Mouse (Mus musculus): Measurements from ENCODE around the gene Llgl2. TPM values are rescaled to one million over a fixed set of nuclear protein-coding genes. Genes with fewer than 3 reads are reported as not detected.

Gene Llgl2
- polyA plus RNA-seq, 1 experiment from 2014 or later = 6.1 TPM

DNA sequence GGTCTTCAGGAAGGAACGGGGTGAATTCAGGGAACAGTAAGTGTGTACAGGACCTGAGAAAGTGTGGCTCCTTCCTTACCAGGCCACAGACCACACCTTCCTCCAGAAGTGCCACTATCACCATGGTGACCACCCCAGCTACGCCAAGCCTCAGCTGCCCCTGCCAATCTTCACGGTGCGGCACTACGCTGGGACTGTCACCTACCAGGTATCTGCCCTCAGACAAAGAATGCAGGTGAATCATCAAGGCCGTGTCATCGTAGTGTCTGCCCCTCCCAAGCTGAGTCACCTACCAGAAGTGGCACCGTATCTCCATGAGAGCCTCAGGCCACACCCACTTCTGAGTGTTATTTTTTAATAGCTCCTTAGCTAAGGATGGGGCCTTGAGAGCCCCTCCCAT is 45.5 kb downstream of the Llgl2 start:
- no peak overlapping the region for H3K27ac ChIP-seq
- H3K36me3 ChIP-seq = no peaks in the 10 kb centered on the region
- H3K4me1 ChIP-seq = peaks cover 4% of the 10 kb centered on the region; the same call in 1 of the 2 replicates
- no peaks in the 10 kb centered on the region for H3K27me3 ChIP-seq
- no peak overlapping the region for H3K4me2 ChIP-seq (replicated peaks)
- whole genome bisulfite sequencing = 91% methylated on average over 8 of the region's 8 CpGs
- no peak for ATAC-seq (ENCODE audit: low FRiP score)
- no peak overlapping the region for H3K4me3 ChIP-seq
- no peak overlapping the region for H3K9ac ChIP-seq
- H3K9me3 ChIP-seq (replicated peaks) = no peaks in the 10 kb centered on the region

DNA sequence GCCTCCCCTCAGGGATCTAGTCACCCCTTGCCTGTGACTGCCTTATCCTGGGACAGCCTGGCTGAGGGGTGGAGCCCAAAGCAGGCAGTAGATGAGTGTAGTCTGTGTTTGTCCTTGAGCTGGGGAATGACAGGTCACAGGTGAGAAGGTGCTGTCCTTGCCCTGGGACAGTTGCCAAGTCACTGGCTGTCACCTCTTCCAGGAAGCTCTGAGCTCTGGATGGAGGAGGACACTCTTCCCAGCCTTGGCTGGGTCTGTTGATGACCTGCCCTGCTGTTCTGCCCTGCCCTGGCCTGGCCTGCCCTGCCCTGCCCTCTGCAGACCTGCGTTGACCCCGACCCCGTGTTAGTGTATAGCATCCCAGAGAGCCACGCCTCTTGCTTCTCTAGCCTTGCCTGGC is 48.6 kb downstream of the Llgl2 start:
- ATAC-seq (ENCODE audit: low FRiP score) = no peak
- Histone ChIP-seq H3K36me3 (no peaks in the 10 kb centered on the region), H3K27me3 (no peaks in the 10 kb centered on the region), H3K9me3 (replicated peaks) (no peaks in the 10 kb centered on the region), H3K4me2 (replicated peaks) (no peak overlapping the region), H3K4me3 (no peak overlapping the region), H3K27ac (no peak overlapping the region), H3K4me1 (0 out of 2 replicates have a peak, but pooled peaks cover 3% of the 10 kb centered on the region), H3K9ac (no peak overlapping the region)
- WGBS = 91% methylated on average over 4 of the region's 4 CpGs

GRCm38 (mm10) chr11:115875935-115876334 is 52.1 kb downstream of the Llgl2 start:
- Histone ChIP-seq H3K9me3 (replicated peaks) (no peaks in the 10 kb centered on the region), H3K4me3 (no peak overlapping the region), H3K27me3 (no peaks in the 10 kb centered on the region), H3K36me3 (no peaks in the 10 kb centered on the region), H3K9ac (no peak overlapping the region), H3K4me1 (0 out of 2 replicates have a peak, but pooled peaks cover 3% of the 10 kb centered on the region), H3K4me2 (replicated peaks) (no peak overlapping the region), H3K27ac (no peak overlapping the region)
- 95% methylated on average over 3 of the region's 3 CpGs for WGBS
- ATAC-seq (ENCODE audit: low FRiP score) = no peak

GRCm38 (mm10) chr11:115876438-115876837 is 52.6 kb downstream of the Llgl2 start:
- Histone ChIP-seq H3K4me1 (0 out of 2 replicates have a peak, but pooled peaks cover 3% of the 10 kb centered on the region), H3K27me3 (no peaks in the 10 kb centered on the region), H3K4me3 (no peak overlapping the region), H3K4me2 (replicated peaks) (no peak overlapping the region), H3K9me3 (replicated peaks) (no peaks in the 10 kb centered on the region), H3K27ac (no peak overlapping the region), H3K9ac (no peak overlapping the region), H3K36me3 (no peaks in the 10 kb centered on the region)
- WGBS = 81% methylated on average over 5 of the region's 5 CpGs
- ATAC-seq (ENCODE audit: low FRiP score) = no peak

DNA sequence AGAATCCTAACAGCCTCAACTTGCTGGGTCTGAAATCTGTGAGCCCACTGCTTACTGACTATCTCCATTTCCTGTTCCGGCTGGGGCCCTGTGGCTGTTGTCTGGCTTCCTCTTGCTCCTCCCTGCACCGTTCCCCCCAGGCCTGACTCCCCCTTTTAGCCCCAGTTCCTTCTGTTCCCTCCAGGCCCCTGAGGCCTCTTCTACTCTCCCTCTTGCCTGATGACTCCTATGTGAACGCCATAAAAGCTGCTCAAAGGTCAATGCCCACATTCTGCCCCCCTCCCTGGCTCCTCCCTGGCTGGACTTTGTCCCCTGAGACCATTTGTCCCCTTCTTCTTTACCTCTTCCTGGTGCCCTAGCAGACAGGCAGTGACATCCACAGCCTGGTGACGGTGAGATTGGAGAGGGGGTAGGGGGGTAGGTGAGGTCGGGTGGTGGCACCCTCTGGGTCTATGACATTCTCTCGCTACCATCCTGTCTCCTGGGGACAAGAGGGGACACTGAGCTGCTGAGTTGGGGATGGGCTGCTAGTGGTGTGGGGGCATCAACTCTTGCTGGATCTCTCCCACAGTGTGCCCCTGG is 53.4 kb downstream of the Llgl2 start:
- H3K4me1 ChIP-seq = 0 out of 2 replicates have a peak, but pooled peaks cover 3% of the 10 kb centered on the region
- H3K9me3 ChIP-seq (replicated peaks) = no peaks in the 10 kb centered on the region
- 72% methylated on average over 6 of the region's 6 CpGs for WGBS
- H3K4me2 ChIP-seq (replicated peaks) = no peak overlapping the region
- 0 out of 2 replicates have a peak, but pooled peaks cover 5% of the 10 kb centered on the region for H3K27me3 ChIP-seq
- ATAC-seq (ENCODE audit: low FRiP score) = no peak
- H3K36me3 ChIP-seq = no peaks in the 10 kb centered on the region
- no peak overlapping the region for H3K4me3 ChIP-seq
- no peak overlapping the region for H3K9ac ChIP-seq
- no peak overlapping the region for H3K27ac ChIP-seq

GRCm38 (mm10) chr11:115878071-115878470 is 54.2 kb downstream of the Llgl2 start:
- Histone ChIP-seq H3K9me3 (replicated peaks) (no peaks in the 10 kb centered on the region), H3K9ac (no peak overlapping the region), H3K36me3 (no peaks in the 10 kb centered on the region), H3K4me3 (no peak overlapping the region), H3K4me1 (0 out of 2 replicates have a peak, but pooled peaks cover 3% of the 10 kb centered on the region), H3K4me2 (replicated peaks) (no peak overlapping the region), H3K27ac (no peak overlapping the region), H3K27me3 (peaks cover 12% of the 10 kb centered on the region)
- ATAC-seq (ENCODE audit: low FRiP score) = no peak
- WGBS = 74% methylated on average over 8 of the region's 8 CpGs

- Histone ChIP-seq H3K27ac (no peak overlapping the region), H3K4me2 (replicated peaks) (no peak overlapping the region), H3K9ac (no peak overlapping the region), H3K9me3 (replicated peaks) (no peaks in the 10 kb centered on the region), H3K4me1 (0 out of 2 replicates have a peak, but pooled peaks cover 3% of the 10 kb centered on the region), H3K36me3 (no peaks in the 10 kb centered on the region), H3K4me3 (no peak overlapping the region), H3K27me3 (peaks cover 25% of the 10 kb centered on the region)
- 21% methylated on average over 5 of the region's 5 CpGs for WGBS
- no peak for ATAC-seq (ENCODE audit: low FRiP score)
Observed at GRCm38 (mm10) chr11:115881002-115881401, 57.2 kb downstream of the Llgl2 start.

GRCm38 (mm10) chr11:115883251-115883650 is 59.4 kb downstream of the Llgl2 start:
- no peak overlapping the region for H3K4me2 ChIP-seq (replicated peaks)
- no peaks in the 10 kb centered on the region for H3K36me3 ChIP-seq
- H3K4me1 ChIP-seq = no peaks in the 10 kb centered on the region
- ATAC-seq (ENCODE audit: low FRiP score) = no peak
- no peaks in the 10 kb centered on the region for H3K9me3 ChIP-seq (replicated peaks)
- H3K4me3 ChIP-seq = no peak overlapping the region
- no peak overlapping the region for H3K9ac ChIP-seq
- 33% methylated on average over 17 of the region's 17 CpGs for WGBS
- peaks cover 25% of the 10 kb centered on the region for H3K27me3 ChIP-seq
- H3K27ac ChIP-seq = no peak overlapping the region

- Histone ChIP-seq H3K27me3 (peaks cover 25% of the 10 kb centered on the region), H3K27ac (no peak overlapping the region), H3K4me1 (no peaks in the 10 kb centered on the region), H3K4me3 (no peak overlapping the region), H3K9me3 (replicated peaks) (no peaks in the 10 kb centered on the region), H3K9ac (no peak overlapping the region), H3K4me2 (replicated peaks) (no peak overlapping the region), H3K36me3 (no peaks in the 10 kb centered on the region)
- 92% methylated on average over 3 of the region's 3 CpGs for WGBS
- no peak for ATAC-seq (ENCODE audit: low FRiP score)
Observed at GRCm38 (mm10) chr11:115884361-115884760, 60.5 kb downstream of the Llgl2 start.

GRCm38 (mm10) chr11:115885281-115885680 is 61.4 kb downstream of the Llgl2 start:
- no peak overlapping the region for H3K4me3 ChIP-seq
- no peaks in the 10 kb centered on the region for H3K36me3 ChIP-seq
- no peak overlapping the region for H3K27ac ChIP-seq
- no peaks in the 10 kb centered on the region for H3K9me3 ChIP-seq (replicated peaks)
- 74% methylated on average over 11 of the region's 11 CpGs for WGBS
- no peaks in the 10 kb centered on the region for H3K4me1 ChIP-seq
- peaks cover 25% of the 10 kb centered on the region for H3K27me3 ChIP-seq
- H3K9ac ChIP-seq = no peak overlapping the region
- H3K4me2 ChIP-seq (replicated peaks) = no peak overlapping the region
- no peak for ATAC-seq (ENCODE audit: low FRiP score)

- H3K9ac ChIP-seq = no peak overlapping the region
- H3K4me3 ChIP-seq = no peak overlapping the region
- no peak overlapping the region for H3K27ac ChIP-seq
- no peak for ATAC-seq (ENCODE audit: low FRiP score)
- WGBS = 92% methylated on average over 11 of the region's 11 CpGs
- H3K27me3 ChIP-seq = peaks cover 25% of the 10 kb centered on the region
- H3K4me1 ChIP-seq = no peaks in the 10 kb centered on the region
- H3K36me3 ChIP-seq = no peaks in the 10 kb centered on the region
- H3K4me2 ChIP-seq (replicated peaks) = no peak overlapping the region
- H3K9me3 ChIP-seq (replicated peaks) = no peaks in the 10 kb centered on the region
Observed at GRCm38 (mm10) chr11:115886446-115886845, 62.6 kb downstream of the Llgl2 start.

GRCm38 (mm10) chr11:115888020-115888419 is 64.2 kb downstream of the Llgl2 start:
- Histone ChIP-seq H3K36me3 (peaks cover 8% of the 10 kb centered on the region; the same call in 1 of the 2 replicates), H3K4me3 (no peak overlapping the region), H3K9ac (no peak overlapping the region), H3K4me1 (no peaks in the 10 kb centered on the region), H3K27ac (no peak overlapping the region), H3K9me3 (replicated peaks) (no peaks in the 10 kb centered on the region), H3K4me2 (replicated peaks) (no peak overlapping the region), H3K27me3 (peaks cover 13% of the 10 kb centered on the region)
- WGBS = 88% methylated on average over 5 of the region's 5 CpGs
- ATAC-seq (ENCODE audit: low FRiP score) = no peak

GRCm38 (mm10) chr11:115889159-115889558 is 65.3 kb downstream of the Llgl2 start:
- Histone ChIP-seq H3K4me2 (replicated peaks) (no peak overlapping the region), H3K27ac (no peak overlapping the region), H3K27me3 (0 out of 2 replicates have a peak, but pooled peaks cover 3% of the 10 kb centered on the region), H3K4me3 (no peak overlapping the region), H3K9me3 (replicated peaks) (no peaks in the 10 kb centered on the region), H3K9ac (no peak overlapping the region), H3K4me1 (no peaks in the 10 kb centered on the region), H3K36me3 (peaks cover 19% of the 10 kb centered on the region)
- WGBS = 86% methylated on average over 6 of the region's 6 CpGs
- no peak for ATAC-seq (ENCODE audit: low FRiP score)
